Mouse (Mus musculus): ENCODE data around the gene Adamtsl5. TPM values are rescaled to one million over a fixed set of nuclear protein-coding genes. Genes with fewer than 3 reads are reported as not detected.
A peak's percentile ranks its signal among the peaks of the same experiment; 100 is the strongest.

Adamtsl5 gene
- polyA plus RNA-seq, 1 experiment from 2014 or later = 0.31 TPM

GRCm38 (mm10) chr10:80320340-80320760 lies 27.9 kb downstream of the Adamtsl5 start, which contains the start of gene 2310011J03Rik:
Gene 2310011J03Rik, minus strand, starts transcription at chr10:80320537.
- WGBS = under 1% methylated on average over 34 of the region's 34 CpGs
- Histone ChIP-seq H3K4me1 (ENCODE audit: control insufficient read depth, insufficient read depth, low read length) (peaks cover 24% of the 10 kb centered on the region), H3K27me3 (ENCODE audit: control insufficient read depth, insufficient read depth, low read length) (peaks cover 2% of the 10 kb centered on the region; the same call in 1 of the 2 replicates), H3K4me2 (peak within 1 kb of the TSS; percentile 90), H3K9me3 (ENCODE audit: control insufficient read depth, low read length) (no peaks in the 10 kb centered on the region), H3K36me3 (ENCODE audit: control insufficient read depth, insufficient read depth, low read length) (no peaks in the 10 kb centered on the region; the same call in none of the 2 replicates), H3K9ac (ENCODE audit: low read length) (peak within 1 kb of the TSS; percentile 79), H3K27ac (ENCODE audit: low read depth, low read length) (peak within 1 kb of the TSS; percentile 9; the same call in 1 of the 2 replicates), H3K4me3 (ENCODE audit: low read depth, low read length) (peak within 1 kb of the TSS; percentile 92)
- ATAC-seq (ENCODE audit: low FRiP score) = peak; percentile 56
- peak; percentile 98 for DNase-seq (ENCODE audit: low spot score, missing footprints)

- peaks cover 3% of the 10 kb centered on the region; the same call in 1 of the 2 replicates for H3K27me3 ChIP-seq (ENCODE audit: control insufficient read depth, insufficient read depth, low read length)
- peaks cover 7% of the 10 kb centered on the region for H3K36me3 ChIP-seq (ENCODE audit: control insufficient read depth, insufficient read depth, low read length)
- H3K4me3 ChIP-seq (ENCODE audit: low read depth, low read length) = no peak overlapping the region
- WGBS = 60% methylated on average over 10 of the region's 10 CpGs
- no peak overlapping the region for H3K9ac ChIP-seq (ENCODE audit: low read length)
- H3K27ac ChIP-seq (ENCODE audit: low read depth, low read length) = no peak overlapping the region
- DNase-seq (ENCODE audit: low spot score, missing footprints) (no peak), ATAC-seq (ENCODE audit: low FRiP score) (no peak)
- peaks cover 12% of the 10 kb centered on the region for H3K4me1 ChIP-seq (ENCODE audit: control insufficient read depth, insufficient read depth, low read length)
- no peak overlapping the region for H3K4me2 ChIP-seq
- no peaks in the 10 kb centered on the region for H3K9me3 ChIP-seq (ENCODE audit: control insufficient read depth, low read length)
Measured at GRCm38 (mm10) chr10:80317011-80317410, 31.2 kb downstream of the Adamtsl5 start.

- Histone ChIP-seq H3K9ac (ENCODE audit: low read length) (no peak overlapping the region), H3K9me3 (ENCODE audit: control insufficient read depth, low read length) (no peaks in the 10 kb centered on the region), H3K27me3 (ENCODE audit: control insufficient read depth, insufficient read depth, low read length) (peaks cover 4% of the 10 kb centered on the region), H3K4me1 (ENCODE audit: control insufficient read depth, insufficient read depth, low read length) (peaks cover 12% of the 10 kb centered on the region), H3K36me3 (ENCODE audit: control insufficient read depth, insufficient read depth, low read length) (peaks cover 9% of the 10 kb centered on the region), H3K4me2 (no peak overlapping the region), H3K27ac (ENCODE audit: low read depth, low read length) (no peak overlapping the region), H3K4me3 (ENCODE audit: low read depth, low read length) (no peak overlapping the region)
- WGBS = 48% methylated on average over 11 of the region's 11 CpGs
- ATAC-seq (ENCODE audit: low FRiP score) = no peak
- DNase-seq (ENCODE audit: low spot score, missing footprints) = no peak
Measured at GRCm38 (mm10) chr10:80316359-80316781, 31.8 kb downstream of the Adamtsl5 start.

GRCm38 (mm10) chr10:80315315-80315714 lies 32.9 kb downstream of the Adamtsl5 start:
- Histone ChIP-seq H3K9me3 (ENCODE audit: control insufficient read depth, low read length) (no peaks in the 10 kb centered on the region), H3K4me3 (ENCODE audit: low read depth, low read length) (no peak overlapping the region), H3K4me2 (no peak overlapping the region), H3K27ac (ENCODE audit: low read depth, low read length) (no peak overlapping the region), H3K4me1 (ENCODE audit: control insufficient read depth, insufficient read depth, low read length) (peaks cover 12% of the 10 kb centered on the region), H3K27me3 (ENCODE audit: control insufficient read depth, insufficient read depth, low read length) (peaks cover 5% of the 10 kb centered on the region), H3K36me3 (ENCODE audit: control insufficient read depth, insufficient read depth, low read length) (peaks cover 12% of the 10 kb centered on the region), H3K9ac (ENCODE audit: low read length) (no peak overlapping the region)
- WGBS = 57% methylated on average over 27 of the region's 27 CpGs
- DNase-seq (ENCODE audit: low spot score, missing footprints) (no peak), ATAC-seq (ENCODE audit: low FRiP score) (no peak)

- DNase-seq (ENCODE audit: low spot score, missing footprints) (peak; percentile 82), ATAC-seq (ENCODE audit: low FRiP score) (no peak)
- no peaks in the 10 kb centered on the region for H3K9me3 ChIP-seq (ENCODE audit: control insufficient read depth, low read length)
- peaks cover 12% of the 10 kb centered on the region for H3K36me3 ChIP-seq (ENCODE audit: control insufficient read depth, insufficient read depth, low read length)
- H3K27ac ChIP-seq (ENCODE audit: low read depth, low read length) = no peak overlapping the region
- H3K9ac ChIP-seq (ENCODE audit: low read length) = no peak overlapping the region
- H3K4me1 ChIP-seq (ENCODE audit: control insufficient read depth, insufficient read depth, low read length) = peaks cover 7% of the 10 kb centered on the region
- H3K4me3 ChIP-seq (ENCODE audit: low read depth, low read length) = no peak overlapping the region
- no peak overlapping the region for H3K4me2 ChIP-seq
- WGBS = 62% methylated on average over 16 of the region's 16 CpGs
- peaks cover 5% of the 10 kb centered on the region for H3K27me3 ChIP-seq (ENCODE audit: control insufficient read depth, insufficient read depth, low read length)
Measured at GRCm38 (mm10) chr10:80314494-80315001, 33.7 kb downstream of the Adamtsl5 start.

- H3K4me3 ChIP-seq (ENCODE audit: low read depth, low read length) = no peak overlapping the region
- H3K27ac ChIP-seq (ENCODE audit: low read depth, low read length) = no peak overlapping the region
- no peaks in the 10 kb centered on the region for H3K9me3 ChIP-seq (ENCODE audit: control insufficient read depth, low read length)
- DNase-seq (ENCODE audit: low spot score, missing footprints) = peak; percentile 86
- WGBS = 62% methylated on average over 20 of the region's 20 CpGs
- ATAC-seq (ENCODE audit: low FRiP score) = no peak
- H3K4me2 ChIP-seq = no peak overlapping the region
- H3K9ac ChIP-seq (ENCODE audit: low read length) = no peak overlapping the region
- peaks cover 4% of the 10 kb centered on the region; the same call in 1 of the 2 replicates for H3K4me1 ChIP-seq (ENCODE audit: control insufficient read depth, insufficient read depth, low read length)
- peaks cover 19% of the 10 kb centered on the region for H3K36me3 ChIP-seq (ENCODE audit: control insufficient read depth, insufficient read depth, low read length)
- peaks cover 5% of the 10 kb centered on the region for H3K27me3 ChIP-seq (ENCODE audit: control insufficient read depth, insufficient read depth, low read length)
Measured at GRCm38 (mm10) chr10:80313627-80314201, 34.5 kb downstream of the Adamtsl5 start.

- H3K27me3 ChIP-seq (ENCODE audit: control insufficient read depth, insufficient read depth, low read length) = peaks cover 5% of the 10 kb centered on the region
- H3K9me3 ChIP-seq (ENCODE audit: control insufficient read depth, low read length) = no peaks in the 10 kb centered on the region
- 73% methylated on average over 54 of the region's 54 CpGs for WGBS
- ATAC-seq (ENCODE audit: low FRiP score) (no peak), DNase-seq (ENCODE audit: low spot score, missing footprints) (peak; percentile 85)
- H3K4me1 ChIP-seq (ENCODE audit: control insufficient read depth, insufficient read depth, low read length) = peaks cover 4% of the 10 kb centered on the region; the same call in 1 of the 2 replicates
- H3K4me2 ChIP-seq = no peak overlapping the region
- no peak overlapping the region for H3K4me3 ChIP-seq (ENCODE audit: low read depth, low read length)
- peaks cover 20% of the 10 kb centered on the region for H3K36me3 ChIP-seq (ENCODE audit: control insufficient read depth, insufficient read depth, low read length)
- H3K27ac ChIP-seq (ENCODE audit: low read depth, low read length) = no peak overlapping the region
- no peak overlapping the region for H3K9ac ChIP-seq (ENCODE audit: low read length)
Measured at GRCm38 (mm10) chr10:80312586-80313504, 35.4 kb downstream of the Adamtsl5 start.

- Histone ChIP-seq H3K36me3 (ENCODE audit: control insufficient read depth, insufficient read depth, low read length) (peaks cover 31% of the 10 kb centered on the region), H3K9ac (ENCODE audit: low read length) (no peak overlapping the region), H3K27me3 (ENCODE audit: control insufficient read depth, insufficient read depth, low read length) (peaks cover 5% of the 10 kb centered on the region), H3K4me3 (ENCODE audit: low read depth, low read length) (no peak overlapping the region), H3K4me2 (no peak overlapping the region), H3K4me1 (ENCODE audit: control insufficient read depth, insufficient read depth, low read length) (peaks cover 4% of the 10 kb centered on the region; the same call in 1 of the 2 replicates), H3K9me3 (ENCODE audit: control insufficient read depth, low read length) (no peaks in the 10 kb centered on the region), H3K27ac (ENCODE audit: low read depth, low read length) (no peak overlapping the region)
- WGBS = 95% methylated on average over 16 of the region's 16 CpGs
- DNase-seq (ENCODE audit: low spot score, missing footprints) = peak; percentile 76
- no peak for ATAC-seq (ENCODE audit: low FRiP score)
Measured at GRCm38 (mm10) chr10:80311560-80311959, 36.7 kb downstream of the Adamtsl5 start.

All from midbrain, embryonic 11.5 days (tissue).